Mouse (Mus musculus) embryonic facial prominence, embryonic 13.5 days (tissue): ENCODE data around the gene Ankmy1. TPM values are rescaled to one million over a fixed set of nuclear protein-coding genes. Genes with fewer than 3 reads are reported as not detected.

Source experiments
- ATAC-seq: fragments of 200-750 bp; cut with Nextera tagmentation; 2 replicates; pipeline ENCODE4 v1.8.0; 2017; ENCODE audit warnings: low read depth; ENCODE audit not compliant: insufficient number of reproducible peaks, insufficient read depth, low FRiP score, low TSS enrichment
- H3K27ac ChIP-seq: fragments of 300-500 bp; sonication (generic); 2 replicates; pipeline ENCODE4 v1.5.1; 2015; ENCODE audit warnings: moderate library complexity, mild to moderate bottlenecking, inconsistent platforms
- H3K27me3 ChIP-seq: fragments of 300-500 bp; sonication (generic); 2 replicates; pipeline ENCODE4 v1.6.1; 2015; ENCODE audit warnings: mild to moderate bottlenecking, inconsistent platforms
- H3K36me3 ChIP-seq: fragments of 300-500 bp; sonication (generic); 2 replicates; pipeline ENCODE4 v1.6.1; 2015; ENCODE audit warnings: mild to moderate bottlenecking, inconsistent platforms
- H3K4me1 ChIP-seq: fragments of 300-500 bp; sonication (generic); 2 replicates; pipeline ENCODE4 v1.6.1; 2015; ENCODE audit warnings: inconsistent platforms
- H3K4me2 ChIP-seq: fragments of 300-500 bp; sonication (generic); 2 replicates; pipeline ENCODE4 v1.6.1; 2015; ENCODE audit warnings: moderate library complexity, mild to moderate bottlenecking, inconsistent platforms
- H3K4me3 ChIP-seq: fragments of 300-500 bp; sonication (generic); 2 replicates; pipeline ENCODE4 v1.5.1; 2015; ENCODE audit warnings: mild to moderate bottlenecking, inconsistent platforms
- H3K9ac ChIP-seq: fragments of 300-500 bp; sonication (generic); 2 replicates; pipeline ENCODE4 v1.6.1; 2015; ENCODE audit warnings: mild to moderate bottlenecking, inconsistent platforms
- H3K9me3 ChIP-seq: fragments of 300-500 bp; sonication (generic); 2 replicates; pipeline ENCODE4 v1.6.1; 2016; ENCODE audit warnings: inconsistent platforms
- WGBS: fragments of 180-500 bp; shearing (Covaris S2); methylation state at CpG from one replicate; pipeline ENCODE4 v1.1.7; 2015; ENCODE audit warnings: mixed read lengths; 5-methylcytosine and 5-hydroxymethylcytosine counted together
- polyA plus RNA-seq: library from polyadenylated mRNA; unstranded; fragments of >200 nt; fragmentation: Nextera tagmentation; extraction: Ambion mirVana; gene quantifications from 2 replicates; pipeline ENCODE4 v1.2.1, GENCODE M21; 2015

Ankmy1 gene
- polyA plus RNA-seq, 1 experiment from 2014 or later = 0.38 TPM

DNA sequence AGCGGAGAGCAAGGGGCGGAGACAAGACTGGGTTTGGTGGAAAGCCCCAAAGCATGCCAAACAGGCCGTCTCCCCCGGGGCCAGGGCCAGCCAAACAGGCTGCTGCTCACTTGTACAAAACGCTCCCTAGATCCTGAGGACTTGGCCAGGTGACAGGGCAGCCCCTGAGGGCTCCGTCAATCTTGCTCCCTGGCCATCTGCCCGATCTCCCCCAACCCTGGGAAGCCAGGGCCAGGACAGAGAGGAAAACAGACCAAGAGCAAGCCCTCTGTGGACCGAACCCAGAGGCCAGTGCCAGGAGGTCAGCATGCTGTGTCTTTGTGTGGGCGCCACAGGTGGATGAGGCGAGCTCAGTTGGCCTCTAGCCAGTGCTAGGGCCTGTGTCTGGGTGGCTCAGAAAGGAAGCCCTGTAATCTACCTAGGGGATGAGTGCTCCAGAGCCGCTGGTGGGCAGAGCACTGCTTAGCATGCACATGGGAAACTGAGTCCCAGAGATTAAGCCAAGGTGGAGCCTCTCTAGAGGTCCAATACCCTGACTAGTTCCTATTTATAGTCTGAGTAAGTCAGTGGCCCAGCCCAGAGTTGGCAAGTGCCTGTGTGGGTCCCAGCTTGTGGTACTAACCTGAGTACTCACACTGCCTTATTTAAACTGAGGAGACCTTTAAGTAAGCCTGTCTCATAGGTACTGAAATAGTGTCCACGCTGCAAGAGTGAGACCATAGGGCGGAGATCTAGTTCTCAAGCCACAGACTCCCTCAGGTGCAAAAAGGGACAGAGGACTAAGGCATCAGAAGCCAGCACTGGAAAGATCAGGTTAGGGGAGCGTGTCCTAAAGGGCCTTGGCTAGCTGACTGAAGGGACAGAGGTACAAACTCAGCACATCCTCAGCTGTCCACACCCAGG, 64.5 kb downstream of the Ankmy1 start:
- WGBS = 69% methylated on average over 14 of the region's 14 CpGs
- H3K27ac ChIP-seq = no peak overlapping the region
- H3K4me3 ChIP-seq = no peak overlapping the region
- H3K36me3 ChIP-seq = no peaks in the 10 kb centered on the region; the same call in 1 of the 2 replicates
- no peaks in the 10 kb centered on the region for H3K9me3 ChIP-seq
- H3K27me3 ChIP-seq = no peaks in the 10 kb centered on the region
- peak overlapping the region; percentile 40; the same call in 1 of the 2 replicates for H3K9ac ChIP-seq
- no peak overlapping the region for H3K4me2 ChIP-seq
- no peak for ATAC-seq
- H3K4me1 ChIP-seq = peaks cover 24% of the 10 kb centered on the region

DNA sequence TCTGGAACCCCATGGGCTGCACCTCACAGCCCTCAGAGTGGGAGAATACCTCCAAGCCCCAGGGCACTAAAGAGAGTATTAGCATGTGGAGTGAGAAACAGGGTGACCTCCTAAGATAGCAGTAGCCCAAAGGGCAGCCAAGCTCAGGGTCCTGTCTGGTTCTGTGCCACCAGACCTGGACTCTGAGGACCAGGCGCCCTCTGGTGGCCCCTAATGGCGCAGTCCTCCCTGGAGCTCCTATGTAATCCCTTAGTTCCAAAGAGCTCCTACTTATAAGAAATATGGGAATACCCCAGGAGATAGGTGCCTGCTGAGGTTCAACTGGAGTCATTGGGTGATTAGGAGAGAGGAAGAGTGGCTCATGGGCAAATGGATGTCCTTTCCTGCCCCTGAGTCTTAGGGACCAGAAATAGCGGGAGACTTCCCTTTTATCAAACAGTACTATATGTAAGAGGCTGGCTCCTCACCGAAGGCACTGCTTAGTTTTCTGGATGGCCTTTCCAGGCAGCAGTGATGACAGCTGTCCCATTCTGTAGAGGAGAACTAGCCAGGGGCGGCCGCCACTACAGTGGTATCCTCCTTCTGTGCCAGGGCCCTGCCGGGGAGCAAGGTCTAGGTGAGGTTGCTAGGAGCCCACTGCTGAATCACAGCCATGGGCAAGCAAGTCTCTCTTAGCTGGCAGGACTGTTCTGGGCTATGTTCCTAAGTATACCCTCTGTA, 68.6 kb downstream of the Ankmy1 start:
- no peak overlapping the region for H3K9ac ChIP-seq
- no peaks in the 10 kb centered on the region for H3K36me3 ChIP-seq
- peaks cover 9% of the 10 kb centered on the region; the same call in 1 of the 2 replicates for H3K27me3 ChIP-seq
- no peak overlapping the region for H3K27ac ChIP-seq
- 64% methylated on average over 7 of the region's 7 CpGs for WGBS
- peaks cover 38% of the 10 kb centered on the region for H3K4me1 ChIP-seq
- ATAC-seq = no peak
- no peaks in the 10 kb centered on the region for H3K9me3 ChIP-seq
- peak overlapping the region; percentile 84 for H3K4me2 ChIP-seq
- H3K4me3 ChIP-seq = peak overlapping the region; percentile 78; the same call in 1 of the 2 replicates

DNA sequence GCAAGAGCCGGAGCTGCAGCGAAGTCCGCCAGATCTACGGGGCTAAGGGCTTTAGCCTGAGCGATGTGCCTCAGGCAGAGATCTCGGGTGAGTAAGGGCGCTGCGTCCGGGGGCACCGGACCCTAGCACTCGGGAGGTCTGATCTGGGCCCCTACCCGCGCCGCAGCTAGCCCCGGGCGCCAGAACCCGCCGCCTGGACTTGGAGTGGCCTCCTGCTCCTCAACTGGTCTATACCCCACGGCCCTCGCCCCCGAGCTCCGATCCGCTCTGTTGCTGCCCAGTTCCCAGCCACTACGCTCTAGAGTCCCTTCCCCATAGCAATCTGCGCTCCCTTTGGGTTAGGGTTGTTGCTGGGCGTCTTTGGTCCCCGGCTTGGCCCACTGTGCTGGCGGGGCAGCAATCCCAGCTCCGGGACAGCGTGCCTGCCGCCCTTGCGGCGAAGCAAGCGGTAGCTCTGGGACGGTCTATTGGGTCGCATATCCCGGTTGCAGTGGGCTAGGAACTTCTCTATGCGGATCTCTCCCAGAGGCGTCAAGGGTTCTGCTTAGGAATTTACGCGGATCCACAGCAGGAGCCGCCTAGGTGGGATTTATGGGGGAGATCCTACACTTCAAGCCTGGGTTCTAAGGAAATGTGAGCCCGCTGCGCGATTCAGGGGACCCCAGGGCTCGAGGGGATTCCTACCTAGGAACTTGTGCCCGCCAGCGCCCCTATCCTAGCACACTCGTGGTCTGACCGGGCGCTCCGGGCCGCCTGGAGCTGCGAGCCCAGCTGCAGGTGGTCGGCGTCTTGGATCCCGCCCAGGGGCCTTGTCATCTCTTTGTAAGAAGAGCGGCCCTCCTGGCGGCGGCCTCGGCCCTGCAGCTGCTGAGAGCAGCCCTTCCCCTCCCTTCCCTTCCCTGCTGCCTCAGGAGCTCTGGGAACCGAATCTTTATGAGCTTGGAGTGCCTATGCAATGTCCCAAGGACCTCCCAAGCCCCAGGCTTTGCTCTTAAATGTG, 70.4 kb downstream of the Ankmy1 start:
- Histone ChIP-seq H3K4me3 (peak overlapping the region; percentile 78), H3K4me1 (peaks cover 28% of the 10 kb centered on the region), H3K27ac (peak overlapping the region; percentile 90), H3K36me3 (no peaks in the 10 kb centered on the region), H3K27me3 (peaks cover 9% of the 10 kb centered on the region; the same call in 1 of the 2 replicates), H3K9ac (peak overlapping the region; percentile 82), H3K4me2 (peak overlapping the region; percentile 84), H3K9me3 (no peaks in the 10 kb centered on the region)
- under 1% methylated on average over 62 of the region's 62 CpGs for WGBS
- peak; percentile 7; the same call in 1 of the 2 replicates for ATAC-seq

DNA sequence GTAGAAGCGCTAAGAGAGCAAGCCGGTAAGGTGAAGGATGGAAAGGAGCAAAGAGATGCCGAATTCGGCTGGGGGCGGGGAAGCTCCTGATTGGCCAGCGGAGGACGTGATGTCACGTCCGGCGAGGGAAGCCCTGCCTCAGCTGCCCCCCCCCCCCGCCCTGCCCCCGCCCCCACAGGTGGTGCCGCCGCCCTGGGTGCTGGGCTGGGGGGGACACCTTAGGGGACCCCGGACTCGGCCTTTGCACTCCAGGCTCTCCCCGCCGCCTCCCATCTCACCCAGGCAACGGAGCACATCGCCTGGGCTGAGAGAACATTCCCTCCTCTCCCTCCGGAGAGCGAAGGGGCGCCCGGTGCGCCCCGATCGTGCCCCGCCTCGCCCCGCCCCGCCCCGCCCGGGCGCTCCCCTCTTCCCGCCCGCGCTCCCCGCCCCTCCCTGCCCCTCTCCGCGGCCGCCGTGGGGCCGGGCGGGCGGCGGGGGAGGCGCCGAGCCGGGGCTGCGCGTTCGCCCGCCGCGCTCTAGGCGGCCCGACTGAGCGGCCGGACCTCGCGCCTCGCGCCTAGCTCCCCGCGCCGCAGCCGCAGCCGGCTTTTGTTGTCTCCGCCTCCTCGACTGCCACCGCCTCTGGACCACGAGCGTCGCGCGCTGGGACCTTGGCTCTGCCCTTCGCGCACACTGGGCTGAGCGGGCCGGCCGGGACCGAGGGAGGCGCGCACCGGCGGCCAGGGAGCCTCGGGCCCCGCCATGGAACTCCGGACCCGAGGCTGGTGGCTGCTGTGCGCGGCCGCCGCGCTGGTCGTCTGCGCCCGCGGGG, 71.3 kb downstream of the Ankmy1 start, which contains the start of gene Gpc1:
TSS of gene Gpc1 (plus strand) at position 458 of the 814 bp plus-strand sequence.
- peak within 1 kb of the TSS; percentile 82 for H3K9ac ChIP-seq
- H3K36me3 ChIP-seq = no peaks in the 10 kb centered on the region
- peak within 1 kb of the TSS; percentile 90 for H3K27ac ChIP-seq
- peak; percentile 78 for ATAC-seq
- H3K4me3 ChIP-seq = peak within 1 kb of the TSS; percentile 78
- under 1% methylated on average over 60 of the region's 99 CpGs for WGBS
- H3K4me2 ChIP-seq = peak within 1 kb of the TSS; percentile 84
- peaks cover 9% of the 10 kb centered on the region; the same call in 1 of the 2 replicates for H3K27me3 ChIP-seq
- no peaks in the 10 kb centered on the region for H3K9me3 ChIP-seq
- H3K4me1 ChIP-seq = peaks cover 27% of the 10 kb centered on the region

DNA sequence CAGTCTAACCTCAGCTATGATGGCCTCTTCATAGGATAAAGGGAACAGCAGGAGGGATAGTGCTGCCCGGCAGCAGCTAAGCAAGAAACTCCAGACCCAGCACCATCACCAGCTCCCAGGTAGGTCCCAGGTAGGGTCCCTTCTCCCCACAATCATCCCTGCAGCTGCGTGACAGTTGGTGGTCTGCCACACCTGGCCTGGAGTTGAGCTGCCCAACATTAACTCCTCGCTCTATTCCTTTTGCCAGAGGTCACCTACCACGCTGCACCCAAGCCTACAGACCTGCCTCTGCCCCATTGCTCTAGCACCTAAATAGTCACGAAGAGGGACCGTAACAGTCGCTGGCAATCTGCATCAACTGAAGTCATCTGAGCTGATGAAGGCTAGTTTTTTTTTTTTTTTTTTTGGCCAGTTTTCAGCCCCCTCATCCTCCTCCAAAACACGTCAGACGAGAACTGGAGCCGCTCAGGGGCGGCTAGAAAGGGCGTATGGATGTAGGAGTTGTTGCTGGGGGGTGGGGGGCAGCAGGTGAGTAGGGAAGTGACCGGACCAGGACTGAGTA, 72.0 kb downstream of the Ankmy1 start:
- 6% methylated on average over 13 of the region's 13 CpGs for WGBS

DNA sequence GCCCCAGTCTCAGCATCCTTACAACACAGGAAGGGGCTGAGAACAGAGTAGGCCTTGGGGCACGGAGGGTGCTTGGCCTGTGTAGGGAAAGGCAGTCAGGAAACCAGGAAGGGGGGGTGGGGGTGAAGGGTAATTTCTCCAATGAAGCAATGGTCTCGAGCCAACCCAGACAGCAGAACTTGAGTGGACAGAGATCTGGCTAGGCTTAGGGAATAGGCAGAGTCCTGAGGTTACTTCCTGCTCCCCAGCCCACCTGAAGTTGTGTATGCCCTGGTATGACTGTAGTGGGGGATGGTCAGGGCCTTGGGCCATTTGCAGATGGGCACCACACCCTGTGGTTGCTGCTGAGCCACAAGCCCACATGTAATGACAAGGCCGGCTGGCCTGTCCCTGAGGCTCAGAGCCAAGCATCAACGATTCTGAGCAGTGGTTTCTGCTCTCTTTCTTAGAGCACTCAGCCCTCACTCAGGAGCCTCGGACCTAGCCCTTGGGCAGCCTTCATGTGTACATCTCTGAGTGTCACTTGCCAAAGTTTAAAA, 86.9 kb downstream of the Ankmy1 start:
- Histone ChIP-seq H3K27me3 (no peaks in the 10 kb centered on the region), H3K4me3 (no peak overlapping the region), H3K4me2 (no peak overlapping the region), H3K4me1 (peaks cover 24% of the 10 kb centered on the region), H3K27ac (peak overlapping the region; percentile 82), H3K9ac (peak overlapping the region; percentile 22; the same call in 1 of the 2 replicates), H3K9me3 (no peaks in the 10 kb centered on the region), H3K36me3 (no peaks in the 10 kb centered on the region)
- ATAC-seq = no peak
- 51% methylated on average over 5 of the region's 5 CpGs for WGBS

More for the DNA sequence above, 72.0 kb downstream of the Ankmy1 start:
- Histone ChIP-seq H3K4me1 (peaks cover 27% of the 10 kb centered on the region), H3K9ac (peak overlapping the region; percentile 82), H3K27ac (peak overlapping the region; percentile 90), H3K9me3 (no peaks in the 10 kb centered on the region), H3K4me2 (peak overlapping the region; percentile 84), H3K4me3 (peak overlapping the region; percentile 78), H3K36me3 (no peaks in the 10 kb centered on the region), H3K27me3 (peaks cover 9% of the 10 kb centered on the region; the same call in 1 of the 2 replicates)
- ATAC-seq = no peak

DNA sequence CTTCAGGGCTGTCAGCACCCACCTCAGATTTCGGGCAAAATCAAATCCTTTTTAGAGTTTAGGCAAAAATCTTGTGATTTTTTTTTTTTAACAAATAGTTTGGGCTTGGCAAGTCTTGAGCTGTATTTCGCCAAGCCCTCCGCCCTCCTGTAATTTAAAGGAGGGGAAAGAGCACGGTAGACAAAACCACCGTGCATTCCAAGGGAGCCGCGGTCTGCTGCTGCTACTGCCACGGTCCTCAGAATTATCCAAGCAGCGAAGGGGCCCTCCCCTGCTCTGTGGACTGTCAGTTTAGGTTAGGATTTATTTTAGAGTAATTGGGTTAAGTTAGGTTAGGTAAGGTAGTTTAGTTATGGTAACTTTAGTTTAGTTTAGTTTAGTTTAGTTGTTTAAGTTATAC, 87.6 kb downstream of the Ankmy1 start:
- 23% methylated on average over 9 of the region's 9 CpGs for WGBS
- peak; percentile 57; the same call in 1 of the 2 replicates for ATAC-seq
- Histone ChIP-seq H3K4me1 (peaks cover 24% of the 10 kb centered on the region), H3K27me3 (no peaks in the 10 kb centered on the region), H3K9me3 (0 out of 2 replicates have a peak, but pooled peaks cover under 1% of the 10 kb centered on the region), H3K27ac (peak overlapping the region; percentile 82), H3K4me2 (0 out of 2 replicates have a peak overlapping the region, but pooled peaks have one; percentile 1), H3K36me3 (no peaks in the 10 kb centered on the region), H3K9ac (no peak overlapping the region; the same call in 1 of the 2 replicates), H3K4me3 (no peak overlapping the region)

DNA sequence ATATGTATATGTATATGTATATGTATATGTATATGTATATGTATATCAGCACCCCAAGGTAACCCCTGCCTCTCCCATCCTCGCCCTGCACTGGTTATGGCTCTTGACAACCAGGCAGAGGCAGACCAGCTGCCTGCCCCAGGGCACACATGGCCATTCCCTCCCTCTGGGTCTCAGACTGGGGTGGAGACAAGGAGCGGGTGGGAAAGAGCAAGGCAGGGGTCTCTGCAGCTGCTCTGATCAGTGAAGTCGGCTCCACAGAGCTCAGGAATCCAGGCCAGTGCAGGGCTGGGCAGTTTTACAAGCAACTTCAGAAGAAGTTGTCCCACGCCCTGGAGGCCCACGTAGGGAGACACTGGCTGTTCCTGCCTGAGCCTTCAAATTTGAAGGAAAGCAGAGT, 88.4 kb downstream of the Ankmy1 start:
- Histone ChIP-seq H3K9ac (0 out of 2 replicates have a peak overlapping the region, but pooled peaks have one; percentile 4), H3K27me3 (no peaks in the 10 kb centered on the region), H3K27ac (peak overlapping the region; percentile 82), H3K4me1 (peaks cover 24% of the 10 kb centered on the region), H3K36me3 (no peaks in the 10 kb centered on the region), H3K4me3 (no peak overlapping the region), H3K4me2 (no peak overlapping the region), H3K9me3 (0 out of 2 replicates have a peak, but pooled peaks cover 9% of the 10 kb centered on the region)
- WGBS = 53% methylated on average over 5 of the region's 5 CpGs
- no peak for ATAC-seq
